Comparison of ENCODE assay signal across 10 mouse cellular contexts in genomic region chr5:80952600-80953218, GRCm38 (mm10).
DNase-seq lines count a peak whose midpoint lies in the region; ATAC-seq and TF ChIP-seq lines count a peak whose summit lies in the region.
"Had no signal": no experiment of that assay in that cellular context is flagged by ENCODE, and none has a peak within 500 bp of the region (broad histone marks: within the 10 kb centered on the region; RNA-seq: fewer than 3 reads in every experiment).

No protein-coding gene starts in this region.

- WGBS in kidney, adult 2 months = 55% methylated on average over 4 of the region's 4 CpGs
- WGBS in kidney, embryonic 14.5 days = 56% methylated on average over 4 of the region's 4 CpGs
- 34% methylated on average over 4 of the region's 4 CpGs for WGBS in forebrain, embryonic 13.5 days
- 54% methylated on average over 4 of the region's 4 CpGs for WGBS in midbrain, embryonic 13.5 days
- 60% methylated on average over 4 of the region's 4 CpGs for WGBS in heart, embryonic 11.5 days (ENCODE audit: insufficient replicate concordance)

- no peaks in the 10 kb centered on the region for H3K27me3 ChIP-seq in kidney, adult 2 months (replicated peaks; ENCODE audit: control insufficient read depth, insufficient read depth, low read length)
- H3K27me3 ChIP-seq in kidney, embryonic 14.5 days (ENCODE audit: control insufficient read depth, insufficient read depth, low read length) = no peaks in the 10 kb centered on the region
- no peaks in the 10 kb centered on the region for H3K27me3 ChIP-seq in forebrain, embryonic 13.5 days
- H3K27me3 ChIP-seq in midbrain, embryonic 13.5 days = no peaks in the 10 kb centered on the region
- H3K27me3 ChIP-seq in heart, embryonic 11.5 days (ENCODE audit: control insufficient read depth, insufficient read depth, low read length) = no peaks in the 10 kb centered on the region
- H3K27me3 ChIP-seq: CH12.LX had no signal

- ATAC-seq in kidney, embryonic 14.5 days (ENCODE audit: low FRiP score, low TSS enrichment) = no peak; the same call in 1 of the 2 replicates
- ATAC-seq in forebrain, embryonic 13.5 days = 0 out of 2 replicates have a peak, but pooled peaks have one; percentile 38
- ATAC-seq in midbrain, embryonic 13.5 days = peak; percentile 50; the same call in 1 of the 2 replicates
- ATAC-seq in heart, embryonic 11.5 days (replicated peaks; ENCODE audit: insufficient number of reproducible peaks, low FRiP score, low TSS enrichment) = no peak
- ATAC-seq: intestine, postnatal 0 days had no signal

- no peak overlapping the region for H3K27ac ChIP-seq in kidney, adult 2 months (ENCODE audit: insufficient read depth, low read depth, low read length)
- H3K27ac ChIP-seq in kidney, embryonic 14.5 days (ENCODE audit: low read depth, low read length) = no peak overlapping the region
- H3K27ac ChIP-seq in forebrain, embryonic 13.5 days = no peak overlapping the region
- no peak overlapping the region for H3K27ac ChIP-seq in midbrain, embryonic 13.5 days
- H3K27ac ChIP-seq in heart, embryonic 11.5 days (ENCODE audit: low read depth, low read length) = no peak overlapping the region

- no peaks in the 10 kb centered on the region for H3K9me3 ChIP-seq in kidney, embryonic 14.5 days (ENCODE audit: control insufficient read depth, low read length)
- H3K9me3 ChIP-seq in forebrain, embryonic 13.5 days (replicated peaks) = no peaks in the 10 kb centered on the region
- no peaks in the 10 kb centered on the region for H3K9me3 ChIP-seq in midbrain, embryonic 13.5 days
- H3K9me3 ChIP-seq in heart, embryonic 11.5 days (replicated peaks; ENCODE audit: control insufficient read depth, low read length) = no peaks in the 10 kb centered on the region

- DNase-seq in kidney, adult 2 months = peak; percentile 13
- DNase-seq in embryo, embryonic 10 days (ENCODE audit: low spot score) = peak; percentile 76
- no peak for DNase-seq in spleen, postnatal 14 days (ENCODE audit: low spot score in 2 of 2)
- DNase-seq: gastrocnemius, postnatal 36 days had no signal

- no peak overlapping the region for H3K4me2 ChIP-seq in kidney, embryonic 14.5 days (replicated peaks; ENCODE audit: low read depth, low read length)
- H3K4me2 ChIP-seq in forebrain, embryonic 13.5 days = no peak overlapping the region
- H3K4me2 ChIP-seq in midbrain, embryonic 13.5 days (replicated peaks) = no peak overlapping the region
- H3K4me2 ChIP-seq in heart, embryonic 11.5 days = no peak overlapping the region

- no peak overlapping the region for H3K9ac ChIP-seq in kidney, embryonic 14.5 days (ENCODE audit: low read depth, low read length)
- no peak overlapping the region for H3K9ac ChIP-seq in forebrain, embryonic 13.5 days
- no peak overlapping the region for H3K9ac ChIP-seq in midbrain, embryonic 13.5 days (replicated peaks)
- H3K9ac ChIP-seq in heart, embryonic 11.5 days (ENCODE audit: low read depth, low read length) = no peak overlapping the region

- no peak overlapping the region for H3K4me3 ChIP-seq in kidney, adult 2 months (ENCODE audit: insufficient read depth, low read depth, low read length)
- no peak overlapping the region for H3K4me3 ChIP-seq in kidney, embryonic 14.5 days (ENCODE audit: low read length)
- H3K4me3 ChIP-seq in forebrain, embryonic 13.5 days = no peak overlapping the region
- H3K4me3 ChIP-seq in midbrain, embryonic 13.5 days (replicated peaks) = no peak overlapping the region
- H3K4me3 ChIP-seq in heart, embryonic 11.5 days (ENCODE audit: low read depth, low read length) = no peak overlapping the region

- TF ChIP-seq CTCF in kidney, adult 2 months (conservative IDR thresholded peaks at IDR 0.05; ENCODE audit: insufficient read depth, insufficient read length, low read depth, low read length) = no peak

- no peaks in the 10 kb centered on the region for H3K4me1 ChIP-seq in kidney, adult 2 months (ENCODE audit: control insufficient read depth, insufficient read depth, low read length)
- H3K4me1 ChIP-seq in kidney, embryonic 14.5 days (ENCODE audit: control insufficient read depth, insufficient read depth, low read length) = no peaks in the 10 kb centered on the region
- H3K4me1 ChIP-seq in forebrain, embryonic 13.5 days = 0 out of 2 replicates have a peak, but pooled peaks cover 5% of the 10 kb centered on the region
- H3K4me1 ChIP-seq in midbrain, embryonic 13.5 days (replicated peaks) = peaks cover 9% of the 10 kb centered on the region
- no peaks in the 10 kb centered on the region for H3K4me1 ChIP-seq in heart, embryonic 11.5 days (ENCODE audit: control insufficient read depth, insufficient read depth, low read length)

- no peak for TF ChIP-seq POLR2A in kidney, adult 2 months (IDR thresholded peaks at IDR 0.05; ENCODE audit: low read depth, low read length)

- no peaks in the 10 kb centered on the region for H3K36me3 ChIP-seq in kidney, adult 2 months (ENCODE audit: control insufficient read depth, insufficient read depth, low read length)
- H3K36me3 ChIP-seq in kidney, embryonic 14.5 days (ENCODE audit: control insufficient read depth, insufficient read depth, low read length) = no peaks in the 10 kb centered on the region
- no peaks in the 10 kb centered on the region for H3K36me3 ChIP-seq in forebrain, embryonic 13.5 days (ENCODE audit: poor library complexity, severe bottlenecking)
- no peaks in the 10 kb centered on the region for H3K36me3 ChIP-seq in midbrain, embryonic 13.5 days
- H3K36me3 ChIP-seq in heart, embryonic 11.5 days (ENCODE audit: control insufficient read depth, insufficient read depth, low read length) = no peaks in the 10 kb centered on the region

Comparison
In these comparisons a context has a peak if more than half of its experiments do, and no peak if none do; other contexts are left out.
1. DNase-seq: peak in kidney, adult 2 months (single experiment) and embryo, embryonic 10 days (single experiment); none in spleen, postnatal 14 days (0 of 2).
2. ATAC-seq: peak in forebrain, embryonic 13.5 days (single experiment) and midbrain, embryonic 13.5 days (single experiment); none in kidney, embryonic 14.5 days (single experiment) and heart, embryonic 11.5 days (single experiment).